8 mouse cellular contexts compared by ENCODE assay signal in genomic region chr10:31608441-31609065, GRCm38 (mm10). TPM values are rescaled to one million over a fixed set of nuclear protein-coding genes. Genes with fewer than 3 reads are reported as not detected.
DNase-seq lines count a peak whose midpoint lies in the region; ATAC-seq and TF ChIP-seq lines count a peak whose summit lies in the region.

No protein-coding gene starts in this region.

- peak; percentile 40 for DNase-seq in lung, adult 2 months
- no peak for DNase-seq in lung, postnatal 36 days
- peak; percentile 34 for DNase-seq in forebrain, embryonic 14.5 days (ENCODE audit: low spot score)
- peak; percentile 14 for DNase-seq in midbrain, postnatal 0 days (ENCODE audit: low spot score)
- DNase-seq in urinary bladder, postnatal 4 days (ENCODE audit: low spot score in 2 of 2) = peak; percentile 28 to 68

- H3K27me3 ChIP-seq in forebrain, embryonic 14.5 days (replicated peaks; ENCODE audit: control insufficient read depth, insufficient read depth, low read length) = 0 out of 2 replicates have a peak, but pooled peaks cover 4% of the 10 kb centered on the region
- 0 out of 2 replicates have a peak, but pooled peaks cover 2% of the 10 kb centered on the region for H3K27me3 ChIP-seq in hindbrain, embryonic 12.5 days
- no peaks in the 10 kb centered on the region for H3K27me3 ChIP-seq in limb, embryonic 15.5 days
- no peaks in the 10 kb centered on the region for H3K27me3 ChIP-seq in midbrain, postnatal 0 days (ENCODE audit: insufficient read depth, low read length)

- TF ChIP-seq POLR2A in lung, adult 2 months (IDR thresholded peaks at IDR 0.05; ENCODE audit: borderline replicate concordance, extremely low read depth, low read depth, low read length) = no peak

- H3K9ac ChIP-seq in forebrain, embryonic 14.5 days (ENCODE audit: low read length) = peak overlapping the region; percentile 94
- peak overlapping the region; percentile 96 for H3K9ac ChIP-seq in hindbrain, embryonic 12.5 days
- H3K9ac ChIP-seq in limb, embryonic 15.5 days = peak overlapping the region; percentile 97
- peak overlapping the region; percentile 97 for H3K9ac ChIP-seq in midbrain, postnatal 0 days (replicated peaks; ENCODE audit: low read length, poor library complexity, severe bottlenecking)

- H3K4me1 ChIP-seq in lung, adult 2 months (ENCODE audit: control insufficient read depth, insufficient read depth, low read length) = peaks cover 20% of the 10 kb centered on the region
- peaks cover 14% of the 10 kb centered on the region for H3K4me1 ChIP-seq in forebrain, embryonic 14.5 days (ENCODE audit: control insufficient read depth, insufficient read depth, low read length)
- H3K4me1 ChIP-seq in hindbrain, embryonic 12.5 days = peaks cover 21% of the 10 kb centered on the region
- peaks cover 31% of the 10 kb centered on the region for H3K4me1 ChIP-seq in limb, embryonic 15.5 days
- H3K4me1 ChIP-seq in midbrain, postnatal 0 days (ENCODE audit: insufficient read depth, low read length) = peaks cover 9% of the 10 kb centered on the region; the same call in 1 of the 2 replicates

- under 1% methylated on average over 56 of the region's 60 CpGs for WGBS in lung, adult 2 months
- 1% methylated on average over 50 of the region's 60 CpGs for WGBS in forebrain, embryonic 14.5 days
- under 1% methylated on average over 53 of the region's 60 CpGs for WGBS in hindbrain, embryonic 12.5 days
- 1% methylated on average over 58 of the region's 60 CpGs for WGBS in limb, embryonic 15.5 days
- under 1% methylated on average over 40 of the region's 60 CpGs for whole genome bisulfite sequencing in midbrain, postnatal 0 days

- H3K9me3 ChIP-seq in forebrain, embryonic 14.5 days (replicated peaks; ENCODE audit: control insufficient read depth, low read length) = no peaks in the 10 kb centered on the region
- H3K9me3 ChIP-seq in hindbrain, embryonic 12.5 days (replicated peaks) = no peaks in the 10 kb centered on the region
- H3K9me3 ChIP-seq in limb, embryonic 15.5 days = no peaks in the 10 kb centered on the region
- no peaks in the 10 kb centered on the region for H3K9me3 ChIP-seq in midbrain, postnatal 0 days (ENCODE audit: low read length)

- H3K27ac ChIP-seq in forebrain, embryonic 14.5 days (ENCODE audit: low read depth, low read length) = peak overlapping the region; percentile 70
- H3K27ac ChIP-seq in hindbrain, embryonic 12.5 days = peak overlapping the region; percentile 79
- peak overlapping the region; percentile 88 for H3K27ac ChIP-seq in limb, embryonic 15.5 days
- peak overlapping the region; percentile 76 for H3K27ac ChIP-seq in midbrain, postnatal 0 days (ENCODE audit: low read depth, low read length)

- no peaks in the 10 kb centered on the region for H3K36me3 ChIP-seq in forebrain, embryonic 14.5 days (ENCODE audit: control insufficient read depth, insufficient read depth, low read length)
- no peaks in the 10 kb centered on the region for H3K36me3 ChIP-seq in hindbrain, embryonic 12.5 days
- H3K36me3 ChIP-seq in limb, embryonic 15.5 days = no peaks in the 10 kb centered on the region
- no peaks in the 10 kb centered on the region for H3K36me3 ChIP-seq in midbrain, postnatal 0 days (ENCODE audit: insufficient read depth, low read length)

- peak overlapping the region; percentile 79 for H3K4me2 ChIP-seq in forebrain, embryonic 14.5 days (ENCODE audit: low read length)
- H3K4me2 ChIP-seq in hindbrain, embryonic 12.5 days (replicated peaks) = peak overlapping the region; percentile 80
- peak overlapping the region; percentile 79 for H3K4me2 ChIP-seq in limb, embryonic 15.5 days
- H3K4me2 ChIP-seq in midbrain, postnatal 0 days (ENCODE audit: low read depth, low read length, poor library complexity, severe bottlenecking) = peak overlapping the region; percentile 93

- peak; percentile 11; the same call in 1 of the 2 replicates for ATAC-seq in cerebellum, adult (ENCODE audit: insufficient number of reproducible peaks, low FRiP score, low TSS enrichment)
- peak; percentile 61 for ATAC-seq in forebrain, embryonic 14.5 days
- peak; percentile 68 for ATAC-seq in hindbrain, embryonic 12.5 days (ENCODE audit: low FRiP score)
- ATAC-seq in limb, embryonic 15.5 days (ENCODE audit: insufficient number of reproducible peaks, low FRiP score, low TSS enrichment, low read depth) = peak; percentile 61; the same call in 1 of the 2 replicates
- ATAC-seq in midbrain, postnatal 0 days (ENCODE audit: low FRiP score) = peak; percentile 53

- TF ChIP-seq CTCF in lung, adult 2 months (IDR thresholded peaks at IDR 0.05; ENCODE audit: insufficient read depth, low read length) = no peak
- no peak for TF ChIP-seq CTCF in midbrain, postnatal 0 days (IDR thresholded peaks at IDR 0.05)

- peak overlapping the region; percentile 96 for H3K4me3 ChIP-seq in lung, adult 2 months (replicated peaks; ENCODE audit: extremely low read depth, low read depth, low read length)
- peak overlapping the region; percentile 84 for H3K4me3 ChIP-seq in forebrain, embryonic 14.5 days (ENCODE audit: low read depth, low read length)
- peak overlapping the region; percentile 86 for H3K4me3 ChIP-seq in hindbrain, embryonic 12.5 days
- peak overlapping the region; percentile 84 for H3K4me3 ChIP-seq in limb, embryonic 15.5 days
- H3K4me3 ChIP-seq in midbrain, postnatal 0 days (ENCODE audit: low read depth, low read length) = peak overlapping the region; percentile 87

RNA-seq across cellular contexts. Expression of gene Rnf217, which starts 0.4 kb away (rescaled TPM):
- polyA plus RNA-seq in lung, adult 2 months (2012; rRNA removed) = 2.5 and 2.6 TPM in 2 replicates
- polyA plus RNA-seq in forebrain, embryonic 14.5 days (2014; fragmentation: Nextera tagmentation; extraction: Ambion mirVana) = 2.1 TPM in 2 replicates
- polyA plus RNA-seq in hindbrain, embryonic 12.5 days (2016; fragmentation: Nextera tagmentation; extraction: Ambion mirVana) = 2.3 and 2.4 TPM in 2 replicates
- 1.9 and 2.1 TPM in 2 replicates for polyA plus RNA-seq in limb, embryonic 15.5 days (2015; fragmentation: Nextera tagmentation; extraction: Ambion mirVana)
- 11.5 and 14.7 TPM in 2 replicates for total RNA-seq in midbrain, postnatal 0 days (2014; rRNA removed)
- polyA plus RNA-seq in midbrain, postnatal 0 days (2015; fragmentation: Nextera tagmentation; extraction: Ambion mirVana) = 1.6 and 2.0 TPM in 2 replicates

Comparison
In these comparisons a context has a peak if more than half of its experiments do, and no peak if none do; other contexts are left out.
1. ATAC-seq: peak in every context shown above with its lines; median percentile 68 in hindbrain, embryonic 12.5 days; 61 in forebrain, embryonic 14.5 days; 61 in limb, embryonic 15.5 days; 53 in midbrain, postnatal 0 days; 11 in cerebellum, adult.